Mouse (Mus musculus): Measurements from ENCODE around the gene 4931423N10Rik.

GRCm38 (mm10) chr2:23207070-23207526 lies at the start of gene 4931423N10Rik:
- no peak for TF ChIP-seq POLR2A (IDR thresholded peaks at IDR 0.05; ENCODE audit: low read depth, low read length)
- no peak for TF ChIP-seq CTCF (IDR thresholded peaks at IDR 0.05; ENCODE audit: borderline replicate concordance, insufficient read depth, low read length)

Measured in embryonic fibroblast, embryonic 13.5 days (primary cell).